Mouse (Mus musculus) brain, embryonic 14.5 days (tissue): ENCODE results near the gene Fam174a. TPM values are rescaled to one million over a fixed set of nuclear protein-coding genes. Genes with fewer than 3 reads are reported as not detected.
A peak's percentile ranks its signal among the peaks of the same experiment; 100 is the strongest.

Experiments used
- DNase-seq: peaks from one replicate; pipeline ENCODE4 v3.0.0-alpha.2; 2011; ENCODE audit warnings: low read depth
- CTCF ChIP-seq: fragments of 200-500 bp; IDR thresholded peaks from 2 replicates; pipeline ENCODE4 v1.5.1; 2012; ENCODE audit warnings: inconsistent platforms, mild to moderate bottlenecking, moderate library complexity, borderline replicate concordance; ENCODE audit not compliant: insufficient read depth, insufficient read length; ENCODE audit errors: extremely low read depth
- POLR2A ChIP-seq: fragments of 200-500 bp; IDR thresholded peaks from 2 replicates; pipeline ENCODE4 v1.6.1; 2012; ENCODE audit warnings: mild to moderate bottlenecking, inconsistent platforms, borderline replicate concordance; ENCODE audit not compliant: poor library complexity, insufficient read depth, insufficient read length, severe bottlenecking; ENCODE audit errors: extremely low read depth
- polyA plus RNA-seq: library from polyadenylated mRNA; depleted of rRNA; stranded (reverse); fragments of >200 nt; gene quantifications from 2 replicates; pipeline ENCODE4 v1.2.3, GENCODE M21; 2012

Gene Fam174a
- polyA plus RNA-seq, 1 experiment = 13.6 TPM

DNA sequence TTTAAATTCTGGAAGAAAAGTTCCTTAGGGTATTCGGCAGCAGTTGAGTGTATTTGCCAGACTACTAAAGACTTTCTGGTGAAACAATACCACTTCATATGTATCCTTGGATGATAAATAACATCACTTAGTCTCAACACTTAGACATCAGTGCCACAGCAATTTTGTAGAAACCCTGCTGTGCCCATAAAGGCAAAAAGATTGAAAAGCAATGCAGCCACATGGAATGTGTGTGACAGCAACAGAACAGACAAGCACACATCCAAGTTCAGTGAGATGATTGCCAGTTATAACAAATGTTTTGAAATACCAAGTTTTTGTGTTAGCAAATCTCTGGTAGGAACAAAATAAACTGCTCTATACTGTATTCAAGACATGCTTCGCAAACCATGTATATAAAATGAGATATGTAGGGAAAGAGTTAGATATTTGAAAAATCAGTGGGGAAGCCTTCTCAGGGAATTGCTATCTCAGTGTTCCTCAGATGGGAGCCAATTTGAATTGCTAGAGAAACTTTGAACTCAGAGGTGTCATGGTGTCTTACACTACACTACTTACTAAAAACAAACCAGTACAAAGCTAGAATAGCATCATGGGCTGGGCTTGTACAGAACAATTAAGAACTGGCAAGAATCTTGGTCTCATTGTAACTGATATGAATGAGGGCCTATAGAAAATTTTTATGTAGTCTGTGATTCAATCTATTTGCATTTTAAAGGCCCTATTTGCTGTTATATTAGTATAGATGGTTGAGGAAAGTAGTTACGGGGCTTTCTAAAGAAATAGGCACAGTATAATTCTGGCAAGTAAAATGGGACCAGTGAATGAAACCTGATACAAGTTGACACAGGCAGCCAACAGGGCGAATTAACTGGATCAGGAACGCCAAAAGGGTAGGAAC, 30.4 kb downstream of the Fam174a start:
- DNase-seq = peak; percentile 77
- no peak for TF ChIP-seq CTCF
- no peak for TF ChIP-seq POLR2A

DNA sequence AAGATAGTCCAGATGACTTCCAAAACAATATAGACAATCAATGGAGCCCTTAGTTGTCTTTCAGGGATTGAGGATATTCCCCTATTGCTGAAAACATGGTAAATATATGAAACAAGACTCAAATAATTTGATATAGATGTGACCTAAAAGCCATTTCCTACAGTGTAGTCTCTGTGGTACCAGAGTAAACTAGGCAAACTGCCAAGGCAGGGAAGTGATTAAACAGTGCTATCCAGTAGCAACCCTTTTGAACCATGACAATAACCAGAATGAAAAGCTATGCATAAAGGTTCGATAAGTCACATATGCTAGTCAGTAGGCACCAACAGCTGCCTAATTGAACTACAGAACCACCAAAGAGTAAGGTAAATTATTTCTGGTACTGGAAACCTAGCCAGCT, 40.7 kb downstream of the Fam174a start:
- no peak for TF ChIP-seq POLR2A
- TF ChIP-seq CTCF = no peak
- DNase-seq = peak; percentile 28

DNA sequence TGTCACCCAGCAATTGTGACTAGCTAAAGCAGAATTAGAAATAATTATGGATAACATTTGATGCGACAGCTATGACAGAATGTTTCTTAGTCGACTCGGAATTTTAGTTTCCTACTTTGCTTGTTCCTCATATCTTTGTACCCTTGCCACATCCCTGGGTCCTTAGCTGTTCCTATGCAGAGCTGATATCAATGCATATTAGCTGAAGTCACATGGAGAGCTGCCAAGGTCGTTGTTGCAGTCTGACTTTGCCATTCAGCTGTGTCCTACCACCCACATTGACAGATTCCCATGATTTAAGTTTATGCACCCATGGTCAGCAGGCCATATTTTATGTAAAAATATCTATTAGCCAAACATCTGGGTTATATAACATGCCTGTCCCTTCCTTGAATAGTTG, 43.5 kb downstream of the Fam174a start:
- no peak for DNase-seq
- TF ChIP-seq POLR2A (no peak), CTCF (no peak)

DNA sequence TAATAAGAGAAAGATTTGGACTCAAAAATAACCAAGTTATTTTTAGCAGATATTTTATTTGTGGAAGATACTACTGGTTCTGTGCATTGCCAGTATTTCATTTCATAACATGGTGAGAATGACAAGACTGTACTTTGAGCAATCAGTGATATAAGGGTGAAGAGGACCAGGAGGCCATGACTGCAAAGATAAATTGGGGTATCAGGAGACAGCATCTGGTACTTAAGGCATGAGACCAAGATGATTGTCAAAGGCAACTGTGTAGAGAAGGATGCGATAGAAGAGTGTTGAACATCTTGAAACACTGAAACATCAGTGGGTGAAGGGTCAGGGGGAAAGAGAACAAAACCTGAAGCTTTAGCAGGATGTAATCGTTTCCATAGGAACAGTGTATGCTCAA, 50.3 kb downstream of the Fam174a start:
- TF ChIP-seq POLR2A (no peak), CTCF (no peak)
- peak; percentile 6 for DNase-seq

DNA sequence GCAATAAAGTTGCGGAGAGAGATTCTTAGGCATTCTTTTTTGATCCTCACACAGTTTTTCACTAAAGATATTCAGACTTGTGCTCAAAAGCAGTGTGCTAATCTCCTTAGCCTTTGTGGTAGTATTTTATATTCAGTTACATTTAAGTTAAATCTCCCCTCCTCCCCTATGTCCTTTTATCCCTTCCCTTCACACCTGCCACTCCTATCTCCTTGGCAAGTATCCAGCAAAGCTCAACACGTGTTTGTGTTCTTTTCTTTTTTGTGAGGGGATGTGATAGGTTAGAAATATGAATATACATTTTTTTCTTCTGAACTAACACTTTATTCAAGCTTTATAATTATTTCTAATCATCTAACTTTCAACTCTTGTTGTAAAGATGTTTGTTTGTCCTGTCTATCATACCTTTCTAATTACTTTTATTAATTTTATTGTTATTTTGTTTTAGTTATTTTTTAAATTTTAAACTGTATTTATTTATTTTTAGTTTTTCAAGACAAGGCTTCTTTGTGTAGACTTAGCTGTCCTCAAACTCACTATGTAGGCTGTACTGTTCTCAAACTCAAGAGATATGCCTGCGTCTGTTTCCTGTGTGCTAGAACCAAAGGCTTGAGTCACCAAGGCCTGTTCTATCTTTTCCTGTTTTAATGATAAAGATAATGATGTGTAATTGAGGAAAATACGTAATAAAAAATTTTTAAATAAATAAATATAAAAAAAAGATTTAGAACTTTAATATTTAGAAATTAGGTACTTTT, 53.4 kb downstream of the Fam174a start:
- peak; percentile 44 for DNase-seq
- no peak for TF ChIP-seq CTCF
- TF ChIP-seq POLR2A = no peak

DNA sequence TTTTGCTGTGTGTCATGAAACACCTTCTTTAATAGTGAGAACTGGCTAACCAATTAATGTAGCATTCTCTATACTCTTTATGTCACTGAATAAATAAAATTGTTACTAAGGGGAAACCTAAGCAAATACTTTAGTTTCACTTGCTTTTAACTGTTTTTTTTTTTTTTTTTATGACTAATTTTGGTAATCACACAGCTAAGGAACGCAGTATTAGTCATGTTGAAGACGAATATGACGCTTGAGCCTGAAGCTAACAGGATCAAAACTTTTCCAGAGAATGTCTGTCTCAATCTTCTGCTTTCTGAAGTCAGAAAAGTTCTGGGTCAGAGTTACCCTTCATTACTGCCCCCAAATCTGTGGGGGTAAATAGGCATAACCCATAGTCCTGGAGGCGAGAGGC, 54.3 kb downstream of the Fam174a start:
- no peak for DNase-seq
- TF ChIP-seq POLR2A (no peak), CTCF (no peak)

DNA sequence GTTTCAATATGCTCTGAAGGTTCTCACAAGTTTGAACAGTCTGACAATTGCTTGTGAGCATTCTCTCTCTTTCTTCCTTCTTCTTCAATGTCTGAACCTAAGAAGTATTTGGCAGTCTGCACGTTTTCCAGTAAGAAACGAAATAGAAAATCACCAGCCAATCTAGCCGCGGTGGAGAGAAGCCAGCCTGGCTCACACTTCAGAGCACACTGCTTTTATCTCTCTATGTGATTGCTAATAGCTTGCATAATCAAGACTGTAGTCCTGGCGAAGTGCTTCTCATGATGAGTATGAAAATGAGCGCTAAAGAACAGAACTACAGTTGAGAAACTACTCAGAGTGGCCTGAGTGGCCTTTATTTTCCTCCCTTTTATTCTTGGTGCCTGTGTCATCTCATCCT, 62.0 kb downstream of the Fam174a start:
- peak; percentile 80 for DNase-seq
- TF ChIP-seq CTCF (no peak), POLR2A (no peak)

DNA sequence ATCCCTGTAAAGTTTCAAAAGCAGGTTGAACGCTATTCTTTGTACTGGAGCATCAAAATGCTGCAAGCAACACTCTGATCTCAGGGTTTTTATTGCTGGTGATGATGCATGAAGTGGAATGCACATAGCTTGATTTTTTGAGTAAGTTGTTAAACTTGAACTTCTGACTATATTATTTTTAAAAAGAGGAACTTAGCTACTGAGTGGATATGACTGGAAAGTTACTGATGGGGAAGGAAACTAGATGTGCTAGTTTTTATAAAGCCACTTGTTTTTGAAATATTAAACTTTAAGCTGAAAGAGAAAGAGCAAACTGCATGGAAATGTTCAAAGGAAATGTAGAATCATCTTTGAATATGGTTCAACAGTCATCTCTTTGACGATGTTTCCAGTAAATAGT, 67.6 kb downstream of the Fam174a start:
- DNase-seq = no peak
- TF ChIP-seq CTCF = no peak
- no peak for TF ChIP-seq POLR2A
